Mouse (Mus musculus): ENCODE results near the gene Kif24.
"Not testable (repeated sequence)": the region's sequence is repeated elsewhere in the genome, so short reads cannot be mapped to it uniquely, and the experiment has no call there.

The Kif24 gene

DNA sequence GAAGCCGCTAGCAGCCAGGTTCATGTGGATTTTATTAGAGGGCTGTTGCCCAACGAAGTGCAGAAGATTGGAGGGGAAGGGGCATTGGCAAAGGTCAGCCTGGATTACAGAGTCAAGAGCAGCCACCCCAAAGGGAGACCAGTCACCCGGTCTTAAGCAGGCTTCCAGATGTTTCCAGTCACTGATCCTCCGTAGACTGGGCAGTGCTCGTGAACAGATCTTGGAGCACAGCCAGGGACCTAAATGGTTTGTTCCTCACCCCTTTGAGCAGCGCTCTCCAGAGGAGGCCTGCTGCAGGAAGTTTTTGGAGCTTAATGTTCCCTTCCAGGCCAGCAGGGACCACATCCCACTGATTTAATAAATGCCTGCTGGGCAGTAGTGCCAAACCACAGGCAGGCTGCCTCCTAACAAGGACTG, 16.9 kb upstream of the Kif24 start:
- peak; percentile 73 to 80 for DNase-seq

DNA sequence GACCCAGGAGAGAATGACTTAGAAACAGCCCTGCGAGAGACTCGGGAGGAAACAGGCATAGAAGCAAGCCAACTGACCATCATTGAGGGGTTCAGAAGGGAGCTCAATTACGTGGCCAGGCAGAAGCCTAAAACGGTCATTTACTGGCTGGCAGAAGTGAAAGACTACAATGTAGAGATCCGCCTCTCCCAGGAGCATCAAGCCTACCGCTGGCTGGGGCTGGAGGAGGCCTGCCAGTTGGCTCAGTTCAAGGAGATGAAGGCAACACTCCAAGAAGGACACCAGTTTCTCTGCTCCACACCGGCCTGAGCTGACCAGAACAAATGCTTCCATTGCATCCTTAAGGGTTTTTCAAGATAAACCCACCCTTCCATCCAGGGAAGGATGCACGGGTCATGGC, 15.6 kb upstream of the Kif24 start:
- DNase-seq, result no peak

DNA sequence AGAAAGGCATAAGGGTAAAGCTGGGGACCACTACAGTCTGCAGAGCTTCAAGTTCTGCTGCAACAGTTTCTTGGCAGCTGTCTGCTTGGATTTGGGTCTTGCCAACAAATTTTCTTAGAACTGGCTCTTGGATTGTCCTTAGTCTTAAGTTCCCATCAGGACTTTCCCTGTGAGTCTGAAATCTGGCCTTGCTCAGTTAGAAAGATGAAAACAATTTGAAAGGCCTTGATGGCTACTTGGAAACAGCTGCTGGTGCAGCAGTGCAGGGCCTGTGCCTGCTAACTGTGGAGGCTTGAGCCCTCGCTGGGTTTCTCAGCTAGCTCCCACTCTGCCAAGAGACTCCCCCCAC, 14.7 kb upstream of the Kif24 start:
- DNase-seq, result peak; percentile 51 to 58

DNA sequence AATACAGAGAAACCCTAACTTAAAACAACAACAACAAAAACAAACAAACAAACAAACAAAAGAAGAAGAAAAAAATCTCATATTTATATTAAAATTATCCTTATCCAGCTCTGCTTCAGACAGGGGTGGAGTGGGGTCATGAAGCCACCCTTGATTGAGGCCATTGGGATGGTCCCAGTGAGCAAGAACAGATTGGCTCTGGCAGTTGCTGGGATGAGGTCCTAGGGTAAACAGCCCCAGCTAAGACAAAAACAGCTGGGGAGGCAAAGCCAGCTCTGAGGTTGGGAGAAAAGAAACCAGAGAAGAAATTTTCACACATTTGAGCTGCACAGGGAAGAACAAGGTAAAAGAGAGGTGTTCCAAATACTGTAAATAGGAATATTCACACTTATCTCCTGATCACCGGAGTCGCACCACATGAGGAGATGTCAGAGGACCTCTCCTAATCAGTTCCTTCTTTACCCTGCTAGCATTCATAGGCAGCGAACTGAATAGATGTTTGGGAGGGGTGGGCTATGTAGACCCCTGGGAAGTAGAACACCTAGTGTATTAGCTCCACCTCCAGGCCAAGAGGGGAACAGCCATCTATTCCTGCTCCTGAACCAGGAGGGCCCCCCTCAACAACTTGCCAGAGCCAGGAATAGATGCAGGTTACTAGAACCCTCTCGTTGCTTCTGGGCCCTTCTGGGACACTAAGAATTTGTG, 14.2 kb upstream of the Kif24 start:
- DNase-seq, result no peak

DNA sequence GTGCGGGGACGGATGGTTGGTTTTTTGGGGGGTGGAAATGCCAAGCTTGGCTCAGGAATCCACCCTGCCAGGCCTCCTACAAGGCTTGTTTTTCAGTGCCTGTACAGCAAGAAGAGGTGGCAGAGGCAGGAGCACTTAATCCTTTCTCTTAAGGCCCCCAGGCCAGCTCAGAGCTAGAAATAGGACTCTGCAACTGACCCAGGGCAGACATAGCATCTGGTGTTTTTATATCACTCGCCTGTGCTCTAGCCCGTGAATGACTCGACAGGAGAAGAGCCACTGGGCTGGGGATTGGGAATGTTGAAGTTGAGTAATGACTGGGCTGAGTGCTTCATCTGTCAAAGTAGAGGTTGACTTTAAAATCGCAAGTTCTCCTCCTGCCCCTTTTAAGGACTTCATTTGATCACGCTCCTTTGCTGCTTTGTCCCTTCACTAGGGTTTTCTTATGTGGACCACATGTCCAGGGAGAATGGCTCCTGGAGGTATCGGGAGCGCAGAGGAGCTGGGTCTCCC, 13.0 kb upstream of the Kif24 start:
- no peak for DNase-seq

DNA sequence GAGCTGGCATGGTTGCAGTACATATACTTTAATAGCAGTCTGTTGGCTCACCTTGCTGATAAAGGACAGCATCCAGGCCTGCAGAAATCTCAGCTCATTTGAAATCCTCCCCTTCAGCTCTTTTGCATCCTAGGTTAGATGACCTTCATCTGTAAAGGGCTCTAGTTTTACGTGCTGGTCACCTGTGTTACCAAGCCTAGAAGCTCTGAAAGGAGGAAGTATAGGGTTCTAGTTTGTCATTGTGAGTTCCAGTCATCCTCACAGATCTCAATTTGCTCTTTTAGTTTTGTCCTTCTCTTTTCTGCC, 6.7 kb upstream of the Kif24 start:
- no peak for DNase-seq

DNA sequence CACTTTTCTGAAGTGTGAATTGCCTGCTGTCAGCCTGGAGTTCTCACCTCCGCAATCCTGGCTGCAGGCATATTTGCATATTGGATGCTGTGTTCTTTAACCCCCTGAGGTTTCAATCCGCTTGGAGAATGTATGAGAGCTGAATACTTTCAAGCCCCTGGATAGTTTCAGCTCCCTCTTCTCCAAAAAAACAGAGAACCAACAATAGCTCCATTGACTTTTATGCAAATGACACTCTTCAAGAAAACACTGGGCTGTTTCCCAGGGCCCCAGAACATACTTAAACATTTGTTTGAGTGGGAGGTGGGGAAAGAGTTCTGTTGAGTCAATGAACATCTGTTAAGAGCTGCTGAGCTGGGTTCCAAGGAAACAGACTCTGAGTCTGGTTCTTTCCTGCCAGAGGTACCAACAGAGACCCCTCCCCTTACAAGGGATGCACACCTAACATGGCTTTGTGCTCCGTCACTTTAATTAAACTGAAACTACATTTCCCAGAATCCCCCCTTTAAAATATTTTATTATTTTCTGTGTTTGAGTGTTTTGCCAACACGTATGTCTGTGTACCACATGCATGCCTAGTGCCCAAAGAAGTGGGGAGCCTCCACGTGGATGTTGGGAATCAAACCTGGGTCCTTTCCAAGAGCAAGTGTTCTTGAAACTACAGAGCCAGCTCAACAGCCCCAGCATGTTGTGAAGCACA, 6.1 kb upstream of the Kif24 start:
- no peak for DNase-seq

DNA sequence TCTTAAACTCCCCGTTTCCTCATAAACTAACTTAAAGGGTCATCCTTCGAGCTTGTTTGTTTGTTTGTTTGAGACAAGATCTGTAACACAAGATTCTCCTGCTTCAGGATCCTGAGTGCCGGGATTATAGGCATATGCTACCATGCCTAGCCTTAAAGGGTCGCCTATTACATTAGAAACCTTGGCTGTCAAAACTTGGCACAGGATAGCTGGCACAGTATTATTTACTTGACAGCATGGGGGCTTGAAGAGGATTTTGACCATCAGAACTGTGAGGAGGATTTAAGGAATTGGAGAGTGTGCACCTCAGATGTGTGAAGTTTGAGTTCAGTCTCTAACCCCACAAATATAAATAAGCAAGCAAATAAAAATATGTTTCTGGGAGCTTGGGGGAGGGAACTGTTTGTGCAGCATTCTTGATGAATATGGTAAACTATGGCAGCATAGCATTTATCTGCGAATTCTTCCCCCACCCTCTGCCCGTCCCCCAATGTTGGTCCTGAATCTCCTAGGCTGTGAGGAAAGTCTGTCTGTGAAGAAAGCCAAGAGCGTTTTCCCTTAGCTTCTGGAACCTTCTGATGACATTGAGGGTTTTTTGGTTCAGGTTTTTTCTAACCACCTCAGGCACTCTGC, 5.5 kb upstream of the Kif24 start:
- no peak for DNase-seq

DNA sequence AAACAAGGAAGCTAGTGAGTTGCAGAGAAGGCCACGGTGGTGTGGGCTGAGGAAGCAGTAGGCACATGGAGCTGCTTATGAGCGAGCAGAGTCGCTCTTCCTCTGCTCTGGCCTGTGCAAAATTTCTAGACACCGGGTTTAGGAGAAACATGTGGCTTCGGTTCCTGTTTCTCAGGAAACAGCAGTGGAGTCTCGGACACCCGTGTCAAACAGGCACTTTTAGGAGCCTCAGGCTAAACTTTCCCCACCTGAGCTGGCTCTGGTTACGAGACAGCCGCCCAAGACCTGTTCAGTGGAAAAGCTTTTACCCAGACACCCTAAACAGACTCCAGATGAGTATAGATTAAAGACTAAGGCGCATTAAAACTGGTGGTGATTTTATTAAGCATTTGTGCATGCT, 4.5 kb upstream of the Kif24 start:
- DNase-seq, result no peak

DNA sequence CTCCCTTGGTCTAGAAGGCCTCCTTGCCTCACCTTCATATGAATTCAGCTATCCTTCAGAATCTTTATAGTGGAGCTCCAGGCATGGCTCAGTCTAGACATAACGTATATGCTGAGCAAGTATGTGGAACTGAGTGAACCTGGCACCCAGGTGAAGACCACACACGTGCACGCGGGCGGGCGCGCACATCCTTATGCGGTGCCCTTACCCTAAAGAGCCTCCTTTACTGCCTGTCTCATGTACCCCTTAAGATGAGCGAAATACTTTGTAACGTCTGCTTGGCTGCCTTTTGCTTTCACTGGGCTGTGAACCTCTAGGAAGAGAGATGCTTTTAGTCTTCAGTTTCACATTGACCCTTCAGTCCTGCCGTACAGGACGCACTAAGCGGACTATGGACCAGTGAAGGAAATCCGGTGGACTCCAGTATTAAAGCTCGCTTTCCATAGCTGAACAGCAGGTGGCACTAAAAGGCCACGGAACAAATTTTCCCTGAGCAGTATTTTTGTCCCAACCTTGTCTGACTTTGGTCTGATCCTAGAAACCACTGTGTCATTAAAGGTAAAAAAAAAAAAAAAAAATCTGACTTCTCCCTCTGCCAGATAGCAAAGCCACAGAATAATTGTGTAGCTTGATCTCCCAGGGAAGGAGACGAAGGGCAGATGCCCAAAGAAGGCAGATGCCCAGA, 3.9 kb upstream of the Kif24 start:
- DNase-seq, result peak; percentile 78 to 83

DNA sequence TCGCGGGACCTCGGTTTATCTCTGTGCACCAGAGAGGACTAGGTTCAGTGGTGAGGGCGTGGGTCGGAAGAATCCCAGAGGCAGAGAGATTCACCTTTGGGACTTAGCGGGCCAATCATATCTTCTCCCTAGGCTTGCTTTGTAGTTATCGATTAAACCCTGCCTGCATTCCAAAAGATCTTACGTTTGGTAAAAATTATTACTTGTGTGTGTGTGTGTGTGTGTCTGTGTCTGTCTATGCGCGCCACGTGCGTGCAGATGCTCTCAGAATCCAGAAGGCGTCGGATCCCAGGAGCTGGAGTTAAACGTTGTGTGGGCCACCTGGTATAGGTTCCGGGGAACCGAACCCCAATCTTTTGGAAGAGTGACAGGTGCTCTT, 589 bp upstream of the Kif24 start:
- no peak for DNase-seq

DNA sequence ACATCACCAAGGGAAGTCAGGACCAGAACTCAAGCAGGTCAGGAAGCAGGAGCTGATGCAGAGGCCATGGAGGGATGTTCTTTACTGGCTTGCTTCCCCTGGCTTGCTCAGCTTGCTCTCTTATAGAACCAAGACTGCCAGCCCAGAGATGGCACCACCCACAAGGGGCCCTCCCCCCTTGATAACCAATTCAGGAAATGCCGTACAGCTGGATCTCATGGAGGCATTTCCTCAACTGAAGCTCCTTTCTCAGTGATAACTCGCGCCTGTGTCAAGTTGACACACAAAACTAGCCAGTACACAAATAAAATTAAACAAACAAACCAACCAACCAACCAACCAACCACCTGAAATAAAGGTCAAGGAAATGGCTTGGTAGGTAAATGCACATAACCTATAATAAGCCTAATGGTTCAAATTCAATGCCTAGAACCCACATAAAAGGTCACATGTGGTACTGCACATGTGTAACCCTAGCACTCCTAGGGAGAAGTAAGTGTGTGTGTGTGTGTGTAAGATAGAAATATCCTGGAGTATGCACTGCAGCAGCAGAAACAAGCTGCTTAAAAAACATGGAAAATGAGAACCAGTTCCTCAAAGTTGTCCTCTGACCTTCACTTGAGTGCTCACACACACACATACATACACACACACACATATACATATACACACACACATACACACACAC, 1.5 kb downstream of the Kif24 start:
- DNase-seq, result not testable (repeated sequence)

DNA sequence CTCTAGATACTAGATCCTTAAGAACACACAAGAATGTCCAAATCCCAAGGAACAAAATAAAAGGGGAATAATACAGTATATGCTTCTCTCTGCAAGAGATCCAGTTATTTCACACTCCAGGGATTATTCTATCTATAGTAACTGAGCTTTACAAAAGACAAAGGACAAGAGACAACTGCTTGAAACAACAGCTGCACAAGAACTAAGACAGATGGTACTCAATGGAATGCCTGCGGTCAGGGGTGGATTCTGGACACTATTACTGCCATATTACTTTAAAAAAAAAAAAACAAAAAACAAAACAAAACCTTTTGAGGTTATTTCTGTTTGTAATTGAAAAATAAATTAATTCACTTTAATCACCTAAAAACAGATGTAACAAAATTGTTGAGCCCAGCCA, 4.0 kb downstream of the Kif24 start:
- no peak for DNase-seq

DNA sequence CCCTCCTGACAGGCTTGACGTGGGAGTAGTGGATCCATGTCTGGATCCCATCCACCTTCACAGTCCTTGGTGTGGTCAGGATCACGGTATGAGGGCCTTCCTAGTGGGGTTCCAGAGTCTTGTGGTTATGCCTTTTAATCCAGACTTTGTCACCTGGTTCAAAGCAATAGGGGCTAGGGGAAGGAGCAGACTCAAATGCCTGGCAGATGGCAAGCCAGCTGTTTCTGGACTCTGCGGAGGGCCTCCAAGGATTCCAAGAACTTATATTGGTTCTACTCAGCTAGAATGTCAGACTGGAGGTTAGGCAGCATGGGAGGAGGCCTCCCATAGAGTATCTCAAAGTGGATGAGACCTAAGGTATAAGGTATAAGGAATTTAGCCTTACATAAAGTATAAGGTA, 17.1 kb downstream of the Kif24 start:
- DNase-seq, result no peak

DNA sequence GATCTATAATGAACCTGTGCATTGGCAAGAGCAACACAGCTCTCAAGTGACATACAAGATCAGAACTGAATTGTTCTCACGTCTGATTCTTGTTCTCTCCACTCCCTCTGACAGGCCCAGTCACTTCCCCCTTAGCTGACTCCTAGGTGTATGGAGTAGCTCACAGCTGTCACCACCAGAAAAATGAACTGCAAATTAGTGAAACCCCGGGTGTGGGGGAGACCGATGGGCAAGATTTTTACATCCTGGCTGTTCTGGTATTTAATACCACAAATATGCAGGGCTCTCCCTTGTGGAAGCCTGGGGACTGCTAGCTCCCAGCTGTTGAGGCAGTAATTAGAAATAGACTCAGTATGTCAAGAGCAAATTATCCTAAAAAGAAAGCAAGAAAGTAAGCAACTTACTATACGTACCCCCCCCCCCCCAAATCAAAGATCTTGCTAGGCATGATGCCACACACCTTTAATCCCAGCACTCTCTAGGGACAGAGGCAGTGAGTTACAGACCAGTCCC, 21.8 kb downstream of the Kif24 start:
- peak; percentile 6 to 16 for DNase-seq

DNA sequence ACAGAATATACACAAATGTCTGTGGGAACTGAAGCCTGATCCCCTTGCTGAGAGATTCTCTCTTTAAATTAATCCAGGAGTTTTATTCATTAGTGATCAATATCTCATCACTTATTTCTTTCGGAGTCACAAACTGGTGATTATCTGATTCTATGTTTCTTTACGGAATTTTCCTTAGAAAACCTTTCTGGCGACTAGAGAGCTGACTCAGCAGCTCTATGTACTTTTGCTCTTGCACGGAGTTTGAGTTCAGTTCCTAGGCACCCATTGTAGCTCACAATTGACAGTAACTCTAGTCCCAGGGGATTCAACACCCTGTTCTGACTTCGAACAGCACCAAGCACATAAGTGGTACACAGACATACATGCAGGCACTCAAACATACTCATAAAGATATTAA, 25.8 kb downstream of the Kif24 start:
- no peak for DNase-seq

DNA sequence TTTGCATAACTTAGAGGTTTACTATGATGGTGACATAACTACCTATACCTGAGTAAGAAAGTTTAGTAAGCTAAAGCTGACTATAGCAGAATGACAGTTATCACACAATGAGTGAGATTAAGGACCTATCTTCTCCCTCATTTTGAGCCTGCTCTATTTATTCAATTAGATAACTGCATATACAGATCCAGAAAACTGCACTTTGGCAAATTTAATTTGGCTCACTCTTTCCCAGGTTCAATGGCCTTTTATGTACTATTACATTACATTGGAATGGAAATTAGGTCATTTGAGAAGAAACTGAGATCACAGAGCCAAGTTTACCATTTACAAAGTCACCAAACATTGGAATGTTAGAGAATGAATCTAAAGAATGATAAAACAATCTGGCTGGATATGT, 47.7 kb downstream of the Kif24 start:
- DNase-seq, result no peak

DNA sequence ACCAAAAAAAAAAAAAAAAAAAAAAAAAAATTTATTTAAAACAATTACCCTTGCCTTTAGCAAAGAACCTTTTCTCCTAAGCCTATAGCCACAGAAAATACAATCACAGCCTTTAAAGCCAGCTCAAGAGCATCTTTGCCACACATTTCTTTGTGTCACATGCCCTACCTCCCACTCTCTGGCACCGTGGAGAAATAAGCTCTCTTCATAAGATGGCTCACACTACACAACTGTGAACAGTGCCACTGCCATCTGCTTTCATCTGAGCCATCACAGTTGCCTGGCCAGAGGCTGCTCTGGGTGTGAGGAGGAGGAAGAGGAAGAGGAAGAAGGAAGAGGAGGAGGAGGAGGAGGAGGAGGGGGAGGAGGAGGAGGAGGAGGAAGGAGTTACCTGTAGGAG, 55.3 kb downstream of the Kif24 start:
- DNase-seq, result no peak

DNA sequence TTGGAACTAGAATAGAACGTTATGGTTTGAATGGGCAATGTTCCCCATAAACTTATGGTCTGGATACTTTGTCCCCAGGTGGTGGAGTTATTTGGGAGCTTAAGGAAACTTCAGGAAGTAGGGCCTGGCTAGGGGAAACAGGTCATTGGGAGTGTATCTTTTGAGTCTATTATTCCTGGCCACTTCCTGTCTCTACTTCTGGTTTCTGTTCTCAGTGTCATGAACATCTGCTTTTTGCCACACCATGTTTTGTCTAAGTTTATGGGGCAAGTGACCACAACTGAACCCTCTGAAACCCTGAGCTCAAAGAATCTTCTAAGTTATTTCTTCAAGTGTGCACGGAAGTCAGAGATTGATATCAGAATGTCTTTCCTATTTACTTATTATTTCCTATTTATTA, 57.3 kb downstream of the Kif24 start:
- no peak for DNase-seq

DNA sequence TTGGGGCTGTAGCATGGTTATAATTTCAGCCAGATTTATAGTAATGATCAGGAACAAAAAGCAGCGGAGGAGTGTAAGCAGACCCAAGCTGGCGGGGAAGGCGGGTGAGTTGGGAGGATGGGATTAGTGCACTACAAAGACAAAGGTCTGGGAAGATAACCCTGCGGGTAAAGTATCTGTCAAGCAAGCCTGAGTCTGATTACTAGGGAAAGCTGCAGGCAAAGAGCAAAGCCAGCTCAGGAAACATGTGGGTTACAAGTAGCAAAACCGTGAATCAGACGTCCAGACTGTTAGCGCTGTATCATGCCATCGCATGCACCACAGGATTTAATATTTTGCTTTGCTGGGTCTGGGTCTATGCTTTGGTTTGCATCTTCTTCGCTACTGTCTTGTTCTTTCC, 58.1 kb downstream of the Kif24 start:
- DNase-seq, result no peak

DNA sequence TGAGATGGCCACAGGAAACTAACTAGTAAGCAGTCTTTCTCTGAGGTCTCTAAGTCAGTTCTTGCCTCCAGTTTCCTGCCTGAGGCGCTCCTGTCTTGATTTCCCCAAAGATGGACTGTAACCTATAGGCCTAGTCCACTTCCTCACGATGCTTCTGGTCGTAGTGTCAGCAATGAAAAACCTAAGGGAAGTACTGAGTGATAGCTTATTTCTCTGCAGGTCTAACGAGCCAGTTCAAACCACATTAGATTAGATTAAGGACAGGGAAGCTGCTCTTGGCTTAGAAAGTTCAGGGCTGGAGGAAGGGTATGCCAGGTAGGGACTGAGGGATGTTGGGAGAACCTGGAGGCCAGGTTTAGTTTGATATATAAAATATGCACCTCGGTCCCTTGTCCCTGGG, 63.1 kb downstream of the Kif24 start:
- DNase-seq, result no peak

DNA sequence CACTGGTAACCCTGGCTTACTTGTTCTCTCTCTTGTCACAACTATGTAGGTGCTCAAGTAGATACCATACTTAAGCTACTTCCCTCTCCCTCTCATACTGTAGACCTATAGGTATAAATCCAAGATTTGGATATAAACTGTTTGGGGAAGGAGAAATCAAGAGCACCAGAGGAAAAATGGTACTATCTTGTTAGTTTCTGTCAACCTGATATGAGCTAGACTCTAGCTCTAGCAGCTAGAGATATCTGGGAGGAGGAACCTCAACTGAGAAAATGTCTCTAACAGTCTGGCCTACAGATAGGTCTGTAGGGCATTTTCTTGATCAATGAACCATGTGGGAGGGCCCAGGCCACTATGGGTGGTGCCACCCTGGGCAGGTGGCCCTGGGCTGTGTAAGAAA, 63.5 kb downstream of the Kif24 start:
- DNase-seq, result no peak

DNA sequence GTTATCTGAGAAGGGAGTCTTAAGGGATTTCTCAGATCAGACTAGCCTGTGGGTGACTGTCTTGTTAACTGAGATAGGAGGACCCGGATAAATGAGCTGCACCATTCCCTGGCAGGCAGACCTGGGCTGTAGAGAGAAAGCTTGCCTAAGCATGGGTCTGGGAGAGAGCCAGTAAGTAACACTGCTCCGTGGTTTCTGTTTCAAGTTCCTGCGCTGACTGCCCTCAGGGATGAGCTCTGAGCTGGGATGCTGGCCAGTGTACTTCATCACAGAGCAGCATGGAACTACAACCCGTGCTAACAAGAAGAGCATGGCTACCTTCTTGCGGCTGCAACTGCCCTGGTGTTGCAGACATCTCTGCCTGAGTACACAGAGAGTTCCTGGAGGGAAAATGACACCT, 64.8 kb downstream of the Kif24 start:
- DNase-seq, result peak in 1 of 2 experiments; percentile 11
